Mouse (Mus musculus) lung, postnatal 0 days (tissue): ENCODE measurements at regions not wholly inside any gene's neighbourhood (a gene's known extent, or its start where the extent isn't known, plus 50 kb on each side); places are given as distances from the start of the nearest gene placed in this dataset.

Source experiments
- CTCF ChIP-seq: IDR thresholded peaks from 2 replicates; pipeline ENCODE4 v1.5.1; 2016; ENCODE audit warnings: antibody characterized with exemption, mild to moderate bottlenecking
- EP300 ChIP-seq: IDR thresholded peaks from 2 replicates; pipeline ENCODE4 v1.6.1; 2016; ENCODE audit warnings: antibody characterized with exemption, mild to moderate bottlenecking, control low read depth

DNA sequence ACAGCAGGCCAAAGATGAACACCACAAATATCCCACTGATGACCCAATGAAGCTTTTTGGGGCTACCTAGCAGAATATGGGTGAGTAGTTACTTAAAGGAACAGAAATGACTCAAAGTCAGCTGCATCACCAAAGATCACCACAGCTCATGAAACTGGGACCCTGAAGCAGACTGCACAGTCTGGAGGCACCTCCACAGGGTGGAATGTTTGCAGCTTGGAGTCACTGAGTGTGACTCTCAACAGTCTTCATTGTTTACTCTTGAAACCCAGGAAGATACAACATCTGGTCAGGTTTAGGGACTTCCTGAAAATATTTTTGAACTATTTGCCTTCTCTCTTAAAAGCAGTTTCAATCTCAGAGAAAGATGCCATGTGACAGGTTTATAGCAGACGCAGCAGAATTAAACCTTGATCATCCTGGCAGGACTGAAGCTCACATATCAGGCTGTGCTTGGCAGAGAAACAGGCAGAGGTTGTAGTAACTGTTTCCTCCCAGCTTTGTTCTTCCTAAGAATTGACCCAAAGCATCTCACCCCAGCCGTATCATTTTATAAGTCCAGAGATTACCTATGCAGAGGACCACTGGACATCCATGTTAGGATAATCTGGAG is 944.1 kb upstream of the Adgrl4 start:
- TF ChIP-seq CTCF = no peak
- no peak for TF ChIP-seq EP300
